Mouse (Mus musculus) left cerebral cortex, postnatal 10 days (tissue): Measurements from ENCODE around the gene Gatad2b. TPM values are rescaled to one million over a fixed set of nuclear protein-coding genes. Genes with fewer than 3 reads are reported as not detected.
"Not testable (repeated sequence)": the region's sequence is repeated elsewhere in the genome, so short reads cannot be mapped to it uniquely, and the experiment has no call there.

Experiments used
- DNase-seq, 2 experiments: peaks; one replicate each; pipeline ENCODE4 v3.0.0; 2021 to 2022; ENCODE audit warnings: low spot score in 2 of 2, mixed read lengths in 1 of 2; ENCODE audit errors: extremely low spot score in 1 of 2
- intact Hi-C: fragments of 180-260 bp; cut with DNase I; formaldehyde crosslinking; loops from one replicate; pipeline ENCODE4 v1.15.1; 2025
- total RNA-seq, 2 experiments: library from RNA; stranded (reverse); gene quantifications; 2 replicates each; pipeline ENCODE4 v1.2.3; 2021

Gene Gatad2b
- 10 to 100 TPM; 90.0 to 90.5 TPM for total RNA-seq

DNA sequence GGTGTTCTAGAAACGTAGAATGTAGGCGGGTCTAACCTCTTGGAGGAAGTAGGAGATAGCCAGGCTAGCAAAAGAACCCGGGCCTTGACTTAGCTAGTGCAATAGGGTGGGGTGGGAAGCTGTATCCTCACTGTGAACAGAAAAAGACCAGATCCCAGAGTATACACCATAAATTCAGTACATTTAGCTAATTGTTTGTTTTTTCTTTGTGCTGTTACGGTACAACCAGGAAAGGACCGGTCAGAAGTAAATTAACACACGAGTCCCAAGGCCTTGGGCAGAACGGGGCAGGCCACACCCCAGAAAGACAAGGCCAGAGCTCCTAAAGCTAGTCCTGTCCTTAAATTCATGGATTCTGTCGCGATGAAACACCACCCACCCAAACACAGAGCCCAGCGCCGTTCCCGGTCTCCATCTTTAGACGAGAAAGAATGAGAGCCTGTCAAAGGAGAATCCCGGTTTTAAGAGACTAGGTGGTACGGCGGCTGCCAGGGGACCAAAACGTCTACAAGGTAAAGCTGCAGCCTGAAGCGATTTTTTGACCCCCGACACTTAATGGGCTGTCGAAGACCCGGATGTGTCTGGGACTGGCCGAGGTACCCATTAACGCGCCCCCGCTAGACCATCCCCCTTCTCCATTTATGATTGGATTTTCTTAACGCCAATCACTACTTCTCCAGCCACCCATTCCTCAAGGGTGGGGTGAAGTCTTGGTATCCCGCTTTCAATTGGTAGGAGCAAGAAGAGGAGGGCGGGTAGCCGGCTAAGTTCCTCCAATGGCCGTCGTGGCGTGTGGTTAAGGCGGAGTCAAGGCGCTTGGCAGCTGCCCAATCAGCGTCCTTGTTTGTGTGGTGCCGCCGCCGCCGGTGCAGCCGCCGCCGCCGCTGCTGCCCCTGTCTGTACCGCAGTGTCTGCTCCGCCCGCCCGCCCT is at the start of gene Gatad2b:
Gene Gatad2b (plus strand): TSS at position 834 of the 931 bp plus-strand sequence.
- intact Hi-C loops: loop anchor here (5.0 kb wide), 1 partner anchor 80 kb away; no protein-coding TSS in a partner anchor
- peak; percentile 99 for DNase-seq

- intact Hi-C loops: no loop called here
- no peak for DNase-seq
Observed at GRCm38 (mm10) chr3:90245406-90245805, 47.6 kb upstream of the Gatad2b start.

GRCm38 (mm10) chr3:90247630-90247959 is 45.4 kb upstream of the Gatad2b start:
- no peak for DNase-seq
- intact Hi-C loops: no loop called here

- intact Hi-C loops: no loop called here
Observed at GRCm38 (mm10) chr3:90247960-90248745, 44.8 kb upstream of the Gatad2b start, which contains the start of gene Slc39a1. Gene Slc39a1, plus strand, starts transcription at chr3:90248172.

GRCm38 (mm10) chr3:90248746-90249100 is 44.3 kb upstream of the Gatad2b start:
- no peak for DNase-seq
- intact Hi-C loops: no loop called here

More at GRCm38 (mm10) chr3:90247960-90248745, 44.8 kb upstream of the Gatad2b start, which contains the start of gene Slc39a1:
- DNase-seq: peak; percentile 95 to 96

- DNase-seq: no peak
- intact Hi-C loops: no loop called here
Observed at GRCm38 (mm10) chr3:90250791-90251190, 42.2 kb upstream of the Gatad2b start.

DNA sequence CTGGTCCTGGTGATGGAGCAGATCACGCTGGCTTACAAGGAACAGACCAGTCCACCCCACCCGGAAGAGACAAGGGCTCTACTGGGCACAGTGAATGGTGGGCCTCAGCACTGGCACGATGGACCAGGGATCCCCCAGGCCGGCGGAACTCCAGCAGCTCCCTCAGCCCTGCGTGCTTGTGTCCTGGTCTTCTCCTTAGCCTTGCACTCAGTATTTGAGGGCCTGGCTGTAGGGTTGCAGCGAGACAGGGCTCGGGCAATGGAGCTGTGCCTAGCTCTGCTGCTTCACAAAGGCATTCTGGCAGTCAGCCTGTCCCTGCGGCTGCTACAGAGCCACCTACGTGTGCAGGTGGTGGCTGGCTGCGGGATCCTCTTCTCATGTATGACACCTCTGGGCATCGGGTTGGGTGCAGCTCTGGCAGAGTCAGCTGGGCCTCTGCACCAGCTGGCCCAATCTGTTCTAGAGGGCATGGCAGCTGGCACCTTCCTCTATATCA is 41.2 kb upstream of the Gatad2b start:
- intact Hi-C loops, DNase-seq: not testable (repeated sequence)

DNA sequence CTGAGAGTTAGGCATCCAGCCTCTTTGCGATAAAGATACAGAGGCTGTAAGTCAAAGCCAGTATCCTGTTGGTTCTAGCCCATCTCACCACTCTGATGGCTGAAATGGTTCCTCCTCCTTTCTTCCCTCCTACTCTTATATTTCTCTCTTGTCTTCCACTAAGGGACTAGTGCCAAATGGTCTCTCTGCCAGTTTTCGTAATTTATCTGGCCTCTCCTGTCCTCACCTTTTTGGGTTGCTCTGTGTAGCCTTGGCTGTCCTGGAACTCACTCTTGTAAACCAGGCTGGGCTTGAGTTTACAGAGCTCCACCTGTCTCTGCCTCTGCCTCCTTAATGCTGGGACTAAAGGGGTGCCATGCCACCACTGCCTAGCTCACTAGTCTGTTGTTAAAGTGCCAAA is 40.3 kb upstream of the Gatad2b start:
- DNase-seq, intact Hi-C loops: not testable (repeated sequence)

DNA sequence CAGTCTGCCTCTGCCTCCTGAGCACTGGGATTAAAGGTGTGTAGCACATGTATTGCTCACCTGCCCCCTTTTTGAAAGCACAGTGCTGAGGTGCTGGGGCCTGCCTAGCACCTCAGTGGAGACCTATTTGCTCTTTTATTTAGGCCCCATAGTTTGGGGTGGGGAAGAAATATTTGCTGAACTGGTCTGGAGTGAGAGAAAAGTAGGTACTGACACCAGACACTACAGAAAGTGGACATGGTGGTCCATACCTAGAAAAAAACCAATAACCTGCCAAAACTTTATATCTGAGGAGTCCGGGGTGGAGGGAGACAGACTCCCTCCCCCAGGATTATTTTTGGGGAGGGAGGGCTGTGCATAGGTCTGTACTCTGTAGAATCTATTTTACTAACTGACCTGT is 39.8 kb upstream of the Gatad2b start:
- intact Hi-C loops, DNase-seq: not testable (repeated sequence)

DNA sequence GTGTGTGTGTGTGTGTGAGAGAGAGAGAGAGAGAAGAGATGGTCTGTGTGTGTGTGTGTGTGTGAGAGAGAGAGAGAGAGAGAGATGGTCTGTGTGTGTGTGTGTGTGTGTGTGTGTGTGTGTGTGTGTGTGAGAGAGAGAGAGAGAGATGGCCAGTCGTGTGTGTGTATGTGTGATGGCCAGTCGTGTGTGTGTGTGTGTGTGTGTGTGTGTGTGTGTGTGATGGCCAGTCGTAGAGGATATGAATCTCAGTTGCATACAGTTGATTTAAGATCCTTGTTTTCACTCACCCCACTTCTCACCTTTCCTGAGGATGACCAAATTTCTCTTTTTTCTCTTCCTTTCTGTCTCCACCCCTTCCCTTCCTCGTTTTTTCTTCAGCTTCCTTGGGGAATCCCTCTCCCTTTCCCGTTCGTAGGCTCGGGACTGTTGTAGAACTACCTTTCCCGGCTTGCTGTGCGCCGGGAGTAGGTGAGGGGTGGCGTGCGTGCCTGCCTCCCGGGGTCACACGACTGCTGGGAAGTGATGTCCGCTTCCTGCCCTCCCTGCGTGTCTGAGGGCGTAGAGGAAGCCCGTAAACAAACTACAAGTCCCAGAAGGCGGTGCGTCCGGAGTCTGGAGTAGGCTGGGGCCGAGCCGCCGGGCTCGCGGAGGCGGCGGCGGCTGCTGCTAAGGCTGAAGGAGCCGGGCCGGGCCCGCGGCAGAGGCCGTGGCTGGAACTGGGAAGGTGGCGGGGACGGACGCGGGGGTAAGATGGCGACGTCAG is 39.1 kb upstream of the Gatad2b start, which contains the start of gene Crtc2:
Gene Crtc2 (plus strand): TSS at position 511 of the 766 bp plus-strand sequence.
- peak; percentile 97 for DNase-seq
- intact Hi-C loops: no loop called here

DNA sequence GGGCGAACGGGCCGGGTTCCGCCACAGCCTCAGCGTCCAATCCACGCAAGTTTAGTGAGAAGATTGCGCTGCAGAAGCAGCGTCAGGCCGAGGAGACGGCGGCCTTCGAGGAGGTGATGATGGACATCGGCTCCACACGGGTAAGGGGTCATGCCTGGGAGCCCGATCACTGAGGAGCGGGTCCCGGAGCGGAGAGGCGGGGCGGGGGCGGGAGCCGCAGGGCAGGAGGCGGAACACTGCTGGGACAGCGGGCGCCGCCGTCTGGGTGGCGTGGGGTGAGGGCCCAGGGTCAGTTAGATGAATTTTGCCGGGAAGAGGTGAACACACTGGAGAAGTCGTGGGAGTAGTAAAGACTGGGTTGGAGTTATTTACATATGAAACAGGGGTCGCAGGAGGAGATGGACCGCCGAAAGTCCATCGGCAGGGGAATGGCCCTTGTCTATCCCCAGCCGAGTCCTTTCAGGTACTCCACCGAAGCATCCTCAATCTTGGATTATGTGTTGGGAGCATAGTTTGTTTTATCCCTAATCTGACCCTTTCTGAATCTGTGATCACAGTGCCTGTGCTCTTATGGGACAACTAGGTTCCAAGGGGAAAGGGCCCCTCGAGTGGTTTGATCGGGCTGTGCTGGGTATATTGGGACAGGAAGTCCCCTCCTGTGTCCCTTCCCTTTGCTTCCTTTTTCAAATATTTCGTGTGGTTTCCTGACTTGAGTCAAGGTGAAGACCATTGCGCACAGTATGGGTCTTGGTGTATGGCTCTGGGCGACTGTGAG is 38.4 kb upstream of the Gatad2b start:
- DNase-seq: peak in 1 of 2 experiments; percentile 76
- intact Hi-C loops: no loop called here

DNA sequence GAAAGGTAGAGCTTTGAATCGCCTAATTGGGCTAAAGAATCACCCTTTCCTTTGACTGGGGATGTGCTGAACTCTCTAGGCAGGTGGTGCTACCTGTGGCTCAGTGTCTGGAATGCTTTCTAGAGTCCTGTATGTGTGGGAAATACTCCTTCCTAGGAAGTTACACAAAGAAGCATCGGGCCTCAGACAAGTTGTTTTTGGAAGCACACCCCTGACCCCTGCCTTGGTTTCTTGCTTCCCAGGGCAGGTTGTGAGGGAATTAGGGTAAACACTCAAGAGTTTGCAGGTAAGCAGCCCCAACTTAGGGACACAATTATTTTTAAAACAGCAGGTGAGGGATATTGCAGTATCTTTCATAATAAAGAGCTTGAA is 37.8 kb upstream of the Gatad2b start:
- intact Hi-C loops: no loop called here
- no peak for DNase-seq

GRCm38 (mm10) chr3:90255784-90256353 is 37.1 kb upstream of the Gatad2b start:
- intact Hi-C loops: no loop called here
- DNase-seq: no peak

DNA sequence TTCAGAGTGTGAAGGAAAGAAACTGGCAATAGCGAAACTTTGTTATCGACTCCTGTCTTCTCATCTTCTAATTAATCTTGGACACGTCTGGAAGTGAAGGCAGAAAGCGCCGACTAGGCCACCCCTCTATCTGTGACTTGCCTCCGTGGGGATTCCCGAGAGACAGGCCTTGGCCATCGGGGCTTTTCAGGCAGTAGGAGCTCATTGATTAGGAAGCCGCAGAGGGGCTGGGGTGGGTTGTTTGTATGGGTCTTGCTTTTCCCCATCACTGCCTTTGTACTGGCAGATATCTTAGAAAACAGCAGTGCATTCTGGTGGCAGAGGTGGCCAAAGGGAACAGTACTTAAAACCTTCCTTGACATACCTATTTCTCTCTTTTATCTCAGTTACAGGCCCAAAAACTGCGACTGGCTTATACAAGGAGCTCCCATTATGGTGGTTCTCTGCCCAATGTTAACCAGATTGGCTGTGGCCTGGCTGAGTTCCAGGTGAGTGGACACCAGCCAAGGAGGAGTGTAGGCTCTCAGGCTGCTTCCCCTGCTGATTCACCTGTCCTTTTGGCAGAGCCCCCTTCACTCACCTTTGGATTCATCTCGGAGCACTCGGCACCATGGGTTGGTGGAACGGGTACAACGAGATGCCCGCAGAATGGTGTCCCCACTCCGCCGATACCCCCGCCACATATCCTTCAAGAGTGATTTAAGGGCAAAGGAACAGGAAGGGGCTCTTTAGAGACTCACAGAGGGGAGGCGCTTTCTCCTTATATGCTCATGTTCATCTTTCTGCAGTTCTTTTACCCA is 36.0 kb upstream of the Gatad2b start:
- no peak for DNase-seq
- intact Hi-C loops: no loop called here

DNA sequence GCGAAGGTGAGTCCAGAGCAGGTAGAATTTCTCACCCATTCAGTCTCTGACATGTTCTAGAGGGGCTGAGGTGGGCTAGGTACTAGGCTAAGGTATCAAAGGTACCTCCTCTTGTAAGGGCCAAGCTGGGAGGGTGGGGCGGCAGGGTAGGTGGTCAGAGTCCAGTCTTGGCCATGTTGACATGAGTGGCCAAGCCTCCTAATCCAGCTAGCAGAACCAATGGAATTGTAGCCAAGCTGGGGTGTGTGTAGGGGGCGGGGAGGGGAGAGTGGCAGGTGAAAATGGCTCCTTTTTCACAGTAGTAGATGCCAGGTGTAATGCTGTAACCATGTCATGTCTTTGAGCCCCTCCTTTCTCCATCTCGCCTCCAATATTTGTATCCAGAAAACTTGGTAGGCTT is 34.5 kb upstream of the Gatad2b start:
- intact Hi-C loops: no loop called here
- DNase-seq: no peak

DNA sequence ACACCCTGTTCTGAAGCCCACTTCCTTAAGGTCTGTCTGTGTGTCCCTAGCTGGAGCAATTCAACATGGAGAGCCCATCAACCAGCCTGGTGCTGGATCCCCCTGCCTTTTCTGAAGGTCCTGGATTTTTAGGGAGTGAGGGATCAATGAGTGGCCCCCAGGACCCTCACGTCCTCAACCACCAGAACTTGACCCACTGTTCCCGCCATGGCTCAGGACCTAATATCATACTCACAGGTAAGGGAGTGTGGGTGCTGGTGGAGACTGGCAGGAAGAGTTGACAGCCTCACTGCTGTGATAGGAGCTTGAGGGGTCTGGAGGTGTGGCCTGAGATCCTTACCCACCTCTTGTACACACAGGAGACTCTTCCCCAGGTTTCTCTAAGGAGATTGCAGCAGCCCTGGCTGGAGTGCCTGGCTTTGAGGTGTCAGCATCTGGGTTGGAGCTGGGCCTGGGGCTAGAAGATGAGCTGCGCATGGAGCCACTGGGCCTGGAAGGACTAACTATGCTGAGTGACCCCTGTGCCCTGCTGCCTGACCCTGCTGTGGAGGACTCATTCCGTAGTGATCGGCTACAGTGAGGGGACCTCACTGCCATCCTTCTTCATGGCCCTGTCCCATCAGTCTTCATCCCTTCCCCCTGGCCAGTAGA is 29.7 kb upstream of the Gatad2b start:
- intact Hi-C loops: no loop called here
- no peak for DNase-seq

- intact Hi-C loops: loop anchor here (5.0 kb wide), 2 partner anchors 88 to 108 kb away; no protein-coding TSS in a partner anchor
- no peak for DNase-seq
Observed at GRCm38 (mm10) chr3:90264687-90265033, 28.3 kb upstream of the Gatad2b start.
